Mouse (Mus musculus) left cerebral cortex, postnatal 14 days (tissue): ENCODE results near the gene Zbtb20. TPM values are rescaled to one million over a fixed set of nuclear protein-coding genes. Genes with fewer than 3 reads are reported as not detected.
A peak's percentile ranks its signal among the peaks of the same experiment; 100 is the strongest.

ENCODE experiments used
- DNase-seq, 2 experiments: peaks; one replicate each; pipeline ENCODE4 v3.0.0; 2021 to 2022; ENCODE audit warnings: low spot score in 2 of 2, mixed read lengths in 1 of 2
- intact Hi-C: fragments of 180-260 bp; cut with DNase I; formaldehyde crosslinking; loops from one replicate; pipeline ENCODE4 v1.15.1; 2025
- total RNA-seq, 2 experiments: library from RNA; stranded (reverse); gene quantifications; 2 replicates each; pipeline ENCODE4 v1.2.3; 2021

Gene Zbtb20
- total RNA-seq, 2 experiments from 2014 or later = 48.4 to 53.0 TPM

DNA sequence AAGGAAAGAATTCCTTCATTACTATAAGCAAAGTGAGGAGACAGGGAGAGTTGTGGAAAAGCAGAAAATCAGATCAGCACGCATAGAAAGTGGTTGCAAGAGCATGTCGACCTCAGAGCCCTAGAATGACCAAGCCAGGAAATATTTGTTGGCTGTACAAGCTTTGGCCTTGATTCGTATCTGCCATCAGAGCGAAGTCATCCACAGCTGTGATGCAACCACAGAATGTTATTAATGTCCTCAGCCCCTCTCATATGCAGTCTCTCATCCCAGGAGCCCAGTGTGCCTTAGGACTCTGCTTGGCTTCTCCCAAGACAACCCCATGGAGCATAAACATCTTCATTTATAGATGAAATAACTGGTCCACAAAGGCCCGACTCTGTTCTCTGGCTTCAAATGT lies 716.4 kb downstream of the Zbtb20 start:
- intact Hi-C loops = loop anchor here (5.0 to 10.0 kb wide), 2 partner anchors 50 to 1417 kb away; no protein-coding TSS in a partner anchor

DNA sequence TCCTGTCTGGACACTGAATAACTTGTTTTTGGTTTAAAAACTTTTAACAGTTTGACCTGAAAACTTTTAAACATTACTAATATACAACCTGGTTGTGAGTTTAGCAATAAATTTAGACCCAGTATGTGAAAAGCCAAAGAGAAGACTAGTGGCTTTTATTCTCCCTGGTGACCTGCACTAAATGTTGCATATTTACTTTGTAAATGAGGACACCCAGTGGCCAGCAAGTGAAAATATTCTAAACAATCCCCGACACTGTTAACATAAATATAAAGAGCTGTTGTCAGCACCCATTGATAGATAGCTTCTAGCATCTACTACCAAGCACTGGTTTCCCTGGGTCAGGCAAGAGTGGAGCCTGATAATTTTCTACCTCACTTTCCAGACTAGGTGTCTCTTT lies 717.1 kb downstream of the Zbtb20 start:
- no peak for DNase-seq
- intact Hi-C loops = loop anchor here (5.0 to 10.0 kb wide), 2 partner anchors 50 to 1418 kb away; no protein-coding TSS in a partner anchor

More for the DNA sequence above, 716.4 kb downstream of the Zbtb20 start:
- DNase-seq = no peak

DNA sequence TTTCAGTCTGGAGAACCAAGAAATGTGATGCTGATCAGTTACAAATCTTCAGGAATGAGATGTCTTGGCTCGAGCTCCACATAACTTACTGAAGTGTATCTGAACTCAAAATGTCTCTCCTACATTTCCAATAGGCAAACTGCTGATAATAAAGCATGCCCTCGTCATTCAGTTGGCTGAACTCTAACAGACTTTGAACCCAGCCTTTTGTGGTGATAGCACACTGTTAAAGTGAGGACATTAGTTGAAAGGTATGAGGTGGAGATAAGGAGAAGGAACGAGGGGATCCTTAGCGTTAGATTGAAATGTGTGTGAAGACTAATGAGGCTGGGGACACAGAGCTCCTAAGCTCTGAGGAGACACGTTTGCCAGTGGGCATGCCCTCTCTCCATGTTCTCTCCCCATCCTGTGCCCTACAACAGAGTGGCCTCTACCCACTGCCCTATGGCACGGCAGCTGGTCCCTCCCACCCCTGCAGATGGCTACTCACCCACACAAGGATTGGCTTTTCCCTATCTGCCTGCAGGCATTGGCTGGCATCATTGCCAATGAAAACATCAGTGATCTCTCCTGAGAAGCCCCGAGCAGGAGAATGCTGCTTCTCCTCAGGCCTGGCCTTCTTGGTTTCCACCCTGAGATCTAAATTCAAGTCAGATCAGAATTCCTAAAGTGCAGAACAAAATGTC lies 721.8 kb downstream of the Zbtb20 start:
- intact Hi-C loops = loop anchor here (10.0 kb wide), 1 partner anchor 1423 kb away; no protein-coding TSS in a partner anchor

DNA sequence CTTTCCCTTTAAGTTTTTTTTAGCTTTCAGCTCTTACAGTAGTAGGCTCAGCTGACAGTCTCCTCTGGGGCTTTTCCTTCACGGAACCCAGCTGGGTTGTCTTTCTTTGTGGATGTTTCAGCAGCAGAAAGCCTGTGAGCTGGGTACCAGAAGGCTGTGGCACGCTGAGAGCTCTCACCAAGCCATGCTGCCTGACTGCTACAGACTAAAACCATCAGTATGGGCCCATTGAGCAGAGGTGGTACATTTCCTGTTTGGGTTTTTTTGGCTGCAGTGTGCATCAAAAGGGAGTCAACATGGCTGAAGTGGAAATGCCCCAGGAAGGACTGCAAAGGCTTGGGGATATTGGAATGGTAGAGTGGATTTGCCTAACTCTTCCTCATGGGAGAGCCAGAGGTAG lies 724.0 kb downstream of the Zbtb20 start:
- intact Hi-C loops = loop anchor here (10.0 kb wide), 1 partner anchor 1425 kb away; no protein-coding TSS in a partner anchor
- DNase-seq = no peak

More for the DNA sequence above, 721.8 kb downstream of the Zbtb20 start:
- no peak for DNase-seq

DNA sequence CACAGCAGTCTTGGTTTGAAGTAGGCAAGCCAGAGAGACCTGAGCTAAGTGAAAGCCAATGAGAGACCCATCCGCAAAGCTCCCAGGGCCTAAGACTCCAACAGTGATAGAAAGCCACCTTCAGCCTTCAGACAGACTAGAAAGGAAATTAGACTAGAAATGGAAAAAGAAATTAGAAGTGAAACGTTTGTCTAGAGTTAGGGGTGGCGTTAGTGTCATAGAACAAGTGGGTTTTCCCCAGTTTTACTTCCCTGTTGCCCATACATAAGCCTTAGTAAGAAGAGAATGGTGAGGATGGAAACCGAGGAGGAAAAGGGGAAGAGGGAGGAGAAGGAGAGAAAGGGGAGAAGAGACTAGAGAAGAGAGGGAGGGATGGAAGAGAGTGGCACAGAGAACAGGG lies 726.9 kb downstream of the Zbtb20 start:
- DNase-seq = no peak
- intact Hi-C loops = no loop called here

DNA sequence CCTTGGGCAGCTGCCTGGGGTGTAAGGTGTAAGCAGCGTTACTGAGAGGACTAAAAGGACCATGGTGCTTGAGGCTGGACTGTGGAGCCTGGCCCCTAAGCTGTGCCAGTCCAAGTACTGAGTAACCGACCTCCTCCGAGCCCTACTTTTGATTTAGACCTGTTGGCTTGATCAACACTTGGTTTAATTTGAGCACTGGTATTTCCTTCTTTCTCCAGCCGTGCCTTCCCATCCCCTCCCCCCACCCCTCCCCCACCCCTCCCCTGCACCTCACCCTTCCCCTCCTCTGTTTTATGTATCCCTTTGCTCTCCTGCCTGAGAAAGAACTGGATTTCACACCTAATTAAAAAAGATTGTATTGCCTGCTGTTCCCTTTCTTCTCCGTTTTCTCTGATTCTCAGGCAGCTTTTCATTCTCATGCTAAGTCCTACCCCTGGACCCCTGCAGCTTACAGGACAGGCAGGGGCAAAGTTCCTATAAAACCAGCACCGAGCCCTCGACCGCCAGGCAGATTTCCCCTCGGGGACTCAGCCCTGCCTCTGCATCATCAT lies 728.0 kb downstream of the Zbtb20 start:
- intact Hi-C loops = no loop called here
- DNase-seq = no peak

DNA sequence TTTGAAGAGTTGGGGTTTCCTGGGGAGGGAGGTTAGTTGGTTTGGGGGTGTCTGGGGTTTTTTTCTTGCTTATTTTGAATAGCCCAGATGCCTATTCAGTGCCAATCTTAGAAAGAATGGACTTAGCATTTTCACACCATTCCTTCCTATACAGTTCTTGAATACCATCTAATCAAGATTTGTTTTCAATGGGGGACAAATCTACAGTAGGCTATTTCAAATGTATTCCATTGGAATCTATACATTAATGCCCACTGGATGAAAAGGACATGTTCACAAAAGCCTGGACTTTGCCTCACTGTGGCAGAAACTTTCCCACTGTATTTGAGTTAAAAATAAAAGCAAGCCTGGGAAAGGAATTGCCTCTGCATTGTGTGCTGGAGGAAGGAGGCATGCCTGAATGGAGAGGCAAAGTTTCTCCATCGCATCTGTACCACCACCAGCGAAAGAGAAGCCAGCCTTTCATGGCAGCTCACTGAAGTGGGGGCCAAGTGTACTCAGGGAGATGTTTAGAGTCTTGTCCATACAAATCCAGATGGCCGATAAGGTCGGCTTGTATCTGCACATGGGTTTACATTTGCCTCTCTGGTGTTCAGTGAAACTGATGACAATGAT lies 728.8 kb downstream of the Zbtb20 start:
- intact Hi-C loops = no loop called here
- no peak for DNase-seq

DNA sequence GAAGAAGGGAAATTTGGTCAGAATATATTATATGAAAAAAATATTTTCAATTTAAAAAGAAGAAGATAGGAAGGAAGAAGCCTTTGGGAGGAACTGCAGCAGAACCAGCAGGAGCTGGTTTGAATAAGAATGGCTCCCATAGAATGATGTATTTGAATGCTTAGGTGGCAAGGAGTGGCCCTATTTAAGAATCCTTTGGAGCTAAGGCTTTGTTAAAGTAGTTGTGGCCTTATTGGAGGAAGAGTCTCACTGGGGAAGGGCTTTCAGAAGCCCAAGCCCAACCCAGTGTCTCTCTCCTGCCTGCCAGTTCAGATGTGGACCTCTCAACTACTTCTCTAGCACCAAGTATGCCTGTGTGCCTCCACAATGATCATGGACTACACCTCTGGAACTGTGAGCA lies 731.4 kb downstream of the Zbtb20 start:
- intact Hi-C loops = no loop called here
- DNase-seq = no peak

DNA sequence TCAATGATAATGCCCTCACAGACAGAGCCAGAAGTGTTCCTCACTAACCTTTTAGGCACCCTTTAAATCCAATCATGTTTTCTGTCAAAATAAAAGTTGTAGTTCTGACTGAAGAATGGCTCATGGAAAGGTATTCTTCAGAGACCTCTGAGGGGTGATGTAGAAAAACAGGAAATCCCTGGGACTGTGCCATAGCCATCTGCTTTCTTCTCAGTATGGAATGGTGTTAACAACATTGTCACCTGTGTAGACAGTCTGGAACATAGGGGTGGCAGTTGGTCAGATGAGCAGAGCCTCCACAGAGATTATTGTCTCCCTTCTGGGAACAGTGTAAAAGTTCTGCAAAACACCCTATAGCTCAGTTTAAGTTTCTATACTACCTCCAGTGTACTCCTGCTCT lies 732.4 kb downstream of the Zbtb20 start:
- intact Hi-C loops = no loop called here
- no peak for DNase-seq

DNA sequence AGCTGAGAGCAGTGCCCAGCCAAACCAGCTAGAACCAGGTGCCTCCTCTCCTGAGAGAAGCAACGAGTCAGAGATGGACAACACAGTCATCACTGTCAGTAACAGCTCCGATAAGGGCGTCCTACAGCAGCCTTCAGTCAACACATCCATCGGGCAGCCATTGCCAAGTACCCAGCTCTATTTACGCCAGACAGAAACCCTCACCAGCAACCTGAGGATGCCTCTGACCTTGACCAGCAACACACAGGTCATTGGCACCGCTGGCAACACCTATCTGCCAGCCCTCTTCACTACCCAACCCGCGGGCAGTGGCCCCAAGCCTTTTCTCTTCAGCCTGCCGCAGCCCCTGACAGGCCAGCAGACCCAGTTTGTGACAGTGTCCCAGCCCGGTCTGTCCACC lies 734.7 kb downstream of the Zbtb20 start:
- no peak for DNase-seq
- intact Hi-C loops = no loop called here

DNA sequence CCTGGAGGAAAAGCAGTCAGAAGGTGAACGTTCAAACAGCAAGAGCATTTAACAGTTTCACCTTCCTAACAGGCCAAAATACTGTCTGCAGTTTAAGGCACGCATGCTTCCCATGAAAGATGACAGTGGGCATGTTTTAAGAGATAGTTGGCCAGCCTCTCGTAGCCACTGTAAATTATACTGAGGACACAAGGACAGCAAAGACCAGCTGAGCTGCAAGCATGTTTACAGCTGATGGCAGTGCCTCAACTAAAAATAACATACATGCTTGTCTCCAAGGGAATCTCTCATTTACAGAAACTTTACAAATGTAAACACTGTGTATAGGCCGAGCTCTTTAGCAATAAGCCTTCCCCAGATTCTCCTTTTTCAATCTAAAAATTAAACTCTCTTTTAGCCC lies 740.7 kb downstream of the Zbtb20 start:
- DNase-seq = no peak
- intact Hi-C loops = no loop called here

DNA sequence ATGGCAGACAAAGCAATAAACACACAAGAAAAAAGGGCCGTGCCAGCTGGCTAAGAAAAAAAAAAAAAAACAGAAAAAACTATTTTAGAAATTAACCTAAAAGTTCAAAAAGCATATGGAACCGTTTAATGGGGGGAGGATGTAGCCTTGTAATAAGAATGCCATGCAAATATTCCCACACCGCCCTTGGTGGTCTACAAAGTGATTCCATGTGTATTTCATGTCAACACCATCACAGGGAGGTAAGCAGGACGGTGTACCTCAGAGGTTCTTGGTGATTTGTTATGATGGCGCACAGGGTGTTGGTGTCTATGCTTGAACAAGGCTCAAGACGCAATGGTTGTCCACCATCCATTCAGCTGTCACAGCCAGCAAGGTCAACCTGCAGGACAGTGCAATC lies 741.7 kb downstream of the Zbtb20 start:
- DNase-seq = no peak
- intact Hi-C loops = no loop called here

DNA sequence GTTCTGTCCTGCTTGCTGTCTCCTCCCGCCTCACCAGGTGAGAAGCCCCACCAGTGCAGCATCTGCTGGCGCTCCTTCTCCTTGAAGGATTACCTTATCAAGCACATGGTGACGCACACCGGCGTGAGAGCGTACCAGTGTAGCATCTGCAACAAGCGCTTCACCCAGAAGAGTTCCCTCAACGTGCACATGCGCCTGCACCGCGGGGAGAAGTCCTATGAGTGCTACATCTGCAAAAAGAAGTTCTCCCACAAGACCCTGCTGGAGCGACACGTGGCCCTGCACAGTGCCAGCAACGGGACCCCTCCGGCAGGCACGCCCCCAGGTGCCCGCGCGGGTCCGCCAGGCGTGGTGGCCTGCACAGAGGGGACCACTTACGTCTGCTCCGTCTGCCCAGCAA lies 742.6 kb downstream of the Zbtb20 start:
- no peak for DNase-seq
- intact Hi-C loops = no loop called here

DNA sequence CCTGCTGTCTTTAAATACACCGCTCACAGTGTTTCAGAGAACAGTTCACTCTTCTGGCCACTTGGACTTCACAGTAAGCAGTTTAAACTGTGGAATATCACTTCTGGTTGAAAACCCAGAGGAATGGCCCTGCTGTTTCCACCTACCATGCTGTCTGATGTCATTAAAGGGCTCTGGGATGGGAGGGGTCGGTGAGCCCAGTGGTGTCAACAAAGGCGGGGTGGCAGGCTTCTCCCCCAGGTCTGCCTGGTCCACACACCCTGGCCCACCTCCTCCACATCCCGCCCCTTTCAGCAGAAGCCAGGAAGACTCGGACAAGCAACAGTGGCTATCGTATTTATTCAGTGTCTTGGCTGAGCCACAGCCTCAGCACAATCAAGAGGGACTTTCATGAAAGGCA lies 743.6 kb downstream of the Zbtb20 start:
- DNase-seq = no peak
- intact Hi-C loops = no loop called here

DNA sequence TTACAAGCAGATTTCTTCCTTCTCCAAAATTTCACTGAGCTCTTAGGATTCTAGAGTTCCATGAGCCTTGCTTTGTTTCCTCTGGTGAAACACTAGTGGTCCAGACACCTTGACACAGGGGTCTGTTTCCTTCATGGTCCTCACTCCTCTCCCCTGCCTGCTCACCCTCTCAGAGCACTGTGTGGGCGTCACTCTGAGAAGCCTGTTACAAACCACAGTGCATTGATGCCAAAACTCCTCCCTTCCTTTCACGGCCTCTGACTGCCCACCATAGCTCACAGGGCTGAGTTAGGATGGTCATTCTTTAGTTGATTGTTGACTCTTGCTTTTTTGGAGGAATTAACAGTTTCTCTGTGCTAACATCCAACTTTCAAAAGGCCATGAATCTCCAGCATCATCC lies 744.7 kb downstream of the Zbtb20 start:
- intact Hi-C loops = loop anchor here (10.0 kb wide), 1 partner anchor 184 kb away; no protein-coding TSS in a partner anchor
- no peak for DNase-seq

DNA sequence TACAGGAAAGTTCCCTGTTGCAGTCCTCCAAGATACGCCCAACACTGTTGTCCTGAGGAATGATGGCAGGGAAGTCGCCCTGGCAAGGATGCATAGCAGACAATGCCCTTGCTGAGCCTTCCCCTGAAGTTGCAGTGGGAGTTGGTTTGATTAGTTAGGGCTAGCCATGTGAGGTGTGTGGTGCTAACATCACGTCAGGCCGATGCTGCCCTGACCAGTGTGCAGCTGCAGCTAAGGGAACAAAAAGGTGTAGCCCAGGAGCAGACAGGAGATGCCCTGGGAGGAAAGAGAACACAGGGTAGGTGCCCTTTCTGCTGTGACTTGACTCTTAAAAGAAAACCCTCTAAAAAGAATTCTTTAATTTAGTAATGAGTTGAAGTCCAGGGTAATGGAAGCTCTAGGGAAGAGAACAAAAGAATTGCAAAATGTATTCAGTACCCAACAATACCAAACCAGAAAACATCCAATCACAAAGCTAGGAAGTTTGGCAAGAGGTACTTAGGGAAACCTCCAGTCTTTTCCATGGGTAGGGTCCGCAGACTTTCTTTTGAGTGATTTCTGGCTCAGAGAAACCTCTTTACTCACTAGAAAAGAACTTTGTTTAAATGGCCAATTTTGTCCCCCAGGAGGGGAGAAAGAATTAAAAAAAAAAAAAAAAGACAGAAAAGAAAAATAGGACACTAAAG lies 747.8 kb downstream of the Zbtb20 start:
- intact Hi-C loops = loop anchor here (10.0 kb wide), 1 partner anchor 181 kb away; no protein-coding TSS in a partner anchor
- DNase-seq = no peak

DNA sequence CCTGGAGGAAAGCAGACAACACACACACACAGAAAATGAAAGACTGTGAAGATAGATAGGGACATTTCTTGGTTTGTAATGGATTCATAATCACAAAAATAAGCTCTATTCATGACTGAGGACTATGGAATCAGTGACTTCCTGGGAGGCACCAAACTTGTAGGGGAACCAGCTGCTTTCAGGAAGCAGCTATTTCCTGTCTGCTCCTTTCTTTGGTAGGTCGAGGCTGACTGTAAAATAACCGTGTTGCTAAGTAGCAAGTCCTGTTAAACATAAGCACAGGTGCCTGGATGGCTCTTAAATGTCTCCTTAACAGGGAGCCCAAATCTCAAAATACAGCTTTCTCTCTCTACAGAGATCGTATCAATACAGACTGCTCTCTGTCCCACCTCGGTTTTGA lies 749.2 kb downstream of the Zbtb20 start:
- intact Hi-C loops = loop anchor here (10.0 kb wide), 1 partner anchor 180 kb away; no protein-coding TSS in a partner anchor
- DNase-seq = no peak

DNA sequence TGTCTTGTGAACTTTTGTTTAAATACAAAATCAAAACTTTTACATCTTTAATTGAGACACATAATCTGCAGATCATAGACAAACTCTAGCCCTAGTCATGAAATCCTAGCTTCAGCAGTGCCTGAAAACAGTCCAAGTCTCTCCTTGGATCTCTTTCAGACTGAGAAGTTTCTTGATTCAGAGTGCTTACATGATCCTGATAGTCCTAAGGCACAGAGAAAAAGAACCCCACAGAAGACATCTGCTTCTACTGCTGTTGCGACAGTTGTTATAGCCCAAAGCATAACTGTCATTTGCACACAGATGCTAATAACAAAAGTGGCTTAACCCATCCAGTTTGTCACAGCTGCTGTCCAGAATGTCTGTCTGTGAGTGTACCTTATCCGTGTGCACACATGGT lies 749.6 kb downstream of the Zbtb20 start:
- DNase-seq = no peak
- intact Hi-C loops = loop anchor here (10.0 kb wide), 1 partner anchor 180 kb away; no protein-coding TSS in a partner anchor

DNA sequence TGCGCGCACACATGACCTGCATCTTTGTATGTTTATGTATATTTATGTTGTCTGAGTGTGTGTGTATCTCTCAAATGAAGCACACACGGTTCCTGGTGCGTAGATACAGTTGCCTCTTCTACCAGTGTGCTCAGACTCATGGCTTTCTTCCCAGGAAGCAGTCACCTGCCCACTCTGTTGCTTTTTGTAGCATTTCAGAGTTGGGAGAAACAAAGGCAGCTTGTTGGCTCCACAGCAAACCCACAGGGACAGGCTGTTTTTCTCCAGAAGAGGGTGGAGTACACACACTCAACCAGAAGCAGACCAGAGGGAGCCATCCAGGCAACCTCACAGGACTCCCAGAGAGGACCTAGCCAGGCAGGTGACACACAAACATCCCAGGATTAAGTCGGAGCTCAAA lies 750.3 kb downstream of the Zbtb20 start:
- intact Hi-C loops = loop anchor here (10.0 kb wide), 1 partner anchor 179 kb away; no protein-coding TSS in a partner anchor
- peak; percentile 44 to 81 for DNase-seq

DNA sequence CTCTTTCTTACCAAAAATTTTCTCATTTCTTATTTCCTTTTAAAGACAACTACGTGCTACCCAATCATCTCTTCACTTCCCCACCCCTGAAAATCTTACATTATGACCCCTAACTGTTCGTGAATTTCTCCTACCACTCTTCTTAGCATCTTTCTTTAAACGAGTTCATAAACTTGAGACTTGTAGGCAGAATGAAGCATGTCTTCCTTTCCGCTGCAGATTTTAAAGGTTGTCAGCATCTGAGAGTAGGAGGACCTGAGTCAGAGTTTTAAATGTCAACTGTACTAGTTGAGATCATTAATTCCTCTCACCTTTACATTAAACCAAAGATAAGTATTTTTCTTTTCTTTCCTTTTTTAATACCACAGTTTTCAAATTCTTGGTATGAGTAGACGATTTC lies 753.0 kb downstream of the Zbtb20 start:
- intact Hi-C loops = loop anchor here (10.0 kb wide), 1 partner anchor 176 kb away; no protein-coding TSS in a partner anchor
- no peak for DNase-seq
